Mouse (Mus musculus) myocyte (in vitro differentiated cells): ENCODE measurements at regions not wholly inside any gene's neighbourhood (a gene's known extent, or its start where the extent isn't known, plus 50 kb on each side); places are given as distances from the start of the nearest gene placed in this dataset.

ENCODE experiments used
- POLR2A ChIP-seq: IDR thresholded peaks from one replicate; pipeline ENCODE4 v1.6.1; 2011; ENCODE audit warnings: low read depth, mild to moderate bottlenecking, control low read depth, moderate library complexity; ENCODE audit not compliant: insufficient read length
- POLR2AphosphoS2 ChIP-seq: IDR thresholded peaks from one replicate; pipeline ENCODE4 v1.6.1; 2011; ENCODE audit warnings: low read depth, control low read depth; ENCODE audit not compliant: insufficient read length

DNA sequence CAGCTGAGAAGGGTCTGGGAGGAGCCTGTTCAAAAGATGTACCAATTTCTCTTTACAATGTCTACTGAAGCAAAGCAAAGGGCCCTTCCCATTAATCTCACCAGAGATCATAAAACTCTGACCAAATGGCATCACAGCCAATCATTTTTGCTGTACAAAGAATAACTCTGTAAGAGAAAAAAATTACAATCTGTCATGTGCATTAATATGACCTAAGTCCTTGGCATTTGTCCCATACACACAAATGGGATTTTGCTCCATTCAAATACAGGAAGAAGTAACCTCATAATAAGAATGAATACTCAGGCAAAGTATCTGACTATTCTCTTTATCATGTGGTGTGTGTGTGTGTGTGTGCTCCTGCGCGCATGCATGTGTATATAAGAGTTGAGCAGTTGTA lies 192.5 kb upstream of the Tmc3 start:
- TF ChIP-seq POLR2A (no peak), POLR2AphosphoS2 (no peak)
